Mouse (Mus musculus): ENCODE data around the gene Ppib.

The Ppib gene

GRCm38 (mm10) chr9:66059583-66060307 lies at the start of gene Ppib:
Gene Ppib (plus strand): TSS chr9:66060222.
- peak; percentile 96 for DNase-seq (ENCODE audit: low read depth, low spot score)

DNA sequence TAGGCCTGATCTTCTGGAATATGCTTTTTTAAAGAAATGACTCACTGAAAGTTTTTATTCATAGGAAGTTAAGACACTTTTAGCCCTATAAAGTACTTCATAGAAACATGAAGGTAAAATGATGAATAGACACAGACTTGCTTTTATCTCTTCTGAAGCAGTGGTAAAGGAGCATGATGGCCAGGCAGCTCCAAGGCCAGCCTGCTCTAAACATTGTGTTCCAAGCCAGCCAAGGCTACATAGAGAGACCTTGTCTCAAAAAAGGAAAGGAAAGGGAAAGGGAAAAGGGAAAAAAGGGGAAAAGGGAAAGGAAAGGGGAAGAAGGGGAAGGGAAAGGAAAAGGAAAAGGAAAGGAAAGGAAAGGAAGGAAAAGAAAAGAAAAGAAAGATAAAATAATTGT lies 39.4 kb upstream of the Ppib start:
- DNase-seq (ENCODE audit: low read depth, low spot score) = no peak

DNA sequence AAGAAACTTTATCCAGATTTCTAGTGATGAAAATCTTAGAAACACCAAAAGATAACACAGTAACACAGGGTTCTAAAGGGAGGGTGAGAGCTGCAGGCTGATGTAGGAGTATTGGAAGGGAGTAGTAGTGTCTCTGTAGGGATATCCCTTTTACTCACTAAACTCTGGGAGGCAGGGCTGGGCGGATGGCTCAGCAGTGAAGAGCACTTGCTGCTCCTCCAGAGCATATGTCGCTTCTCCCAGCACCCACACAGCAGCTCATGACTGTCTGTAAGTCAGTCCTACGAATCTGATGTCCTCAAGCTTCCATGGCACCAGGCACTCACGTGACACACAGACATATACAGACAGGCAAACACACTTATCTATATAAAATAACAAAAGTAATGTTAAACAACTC lies 21.9 kb upstream of the Ppib start:
- no peak for DNase-seq (ENCODE audit: low read depth, low spot score)

GRCm38 (mm10) chr9:66038581-66038980 lies 21.4 kb upstream of the Ppib start:
- no peak for DNase-seq (ENCODE audit: low read depth, low spot score)

DNA sequence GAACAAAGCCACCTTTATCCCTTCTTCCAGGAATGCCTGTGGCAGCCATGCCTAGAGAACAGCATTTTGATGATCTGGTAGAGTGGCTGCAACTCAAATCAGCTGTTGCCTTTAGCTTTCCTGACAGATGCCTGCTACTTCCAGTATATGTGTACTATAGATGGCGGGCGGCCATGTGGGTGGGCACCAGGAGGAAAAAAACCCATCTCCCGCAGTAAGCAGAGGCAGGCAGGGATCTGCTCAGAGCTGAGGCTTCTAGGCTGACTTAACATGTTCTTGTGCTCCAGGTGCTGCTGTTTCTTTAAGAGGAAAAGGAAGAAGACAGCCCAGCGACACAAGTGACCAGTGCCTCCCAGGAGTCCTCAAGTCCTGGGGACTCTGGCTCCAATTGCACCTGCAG lies 20.7 kb upstream of the Ppib start:
- no peak for DNase-seq (ENCODE audit: low read depth, low spot score)

- DNase-seq (ENCODE audit: low read depth, low spot score) = no peak
Measured at GRCm38 (mm10) chr9:66040801-66041200, 19.2 kb upstream of the Ppib start.

DNA sequence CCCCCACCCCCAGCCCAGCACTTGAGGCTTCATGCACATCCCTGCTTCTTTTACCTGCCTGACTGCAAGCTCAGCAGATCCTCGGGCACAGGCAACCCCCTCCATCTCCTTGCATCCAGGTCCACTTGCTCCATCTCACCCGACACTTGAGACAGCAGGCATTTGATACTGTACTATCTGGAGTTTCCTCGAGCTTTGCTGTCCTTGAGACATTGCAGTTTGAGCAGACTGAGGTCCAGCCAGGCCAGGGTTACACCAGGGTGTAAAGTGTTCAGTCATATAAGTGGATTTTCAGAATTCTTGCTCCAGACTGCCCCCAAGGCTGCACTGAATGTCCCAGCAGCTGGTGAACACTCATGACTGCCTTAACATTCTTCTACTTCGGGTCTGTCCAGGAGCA lies 17.7 kb upstream of the Ppib start:
- DNase-seq (ENCODE audit: low read depth, low spot score) = no peak

DNA sequence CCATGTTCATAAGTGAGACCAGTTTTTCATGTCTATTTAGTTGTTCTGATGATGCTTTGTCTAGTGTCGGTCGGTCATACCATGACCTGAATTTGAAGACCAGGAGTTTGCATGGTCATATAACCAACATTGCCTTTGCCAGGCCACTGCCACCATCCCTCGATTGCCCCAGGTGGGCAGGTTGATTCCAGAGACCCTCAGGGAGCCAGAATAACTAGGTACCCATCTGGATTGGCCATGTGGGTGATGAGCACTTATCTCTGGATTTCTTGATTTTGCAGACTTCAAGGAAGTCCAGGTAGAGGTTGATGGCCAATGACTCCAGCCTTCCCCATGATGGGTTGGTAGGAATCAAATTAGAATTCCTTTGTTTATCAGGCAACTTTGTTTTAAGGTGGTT lies 16.8 kb upstream of the Ppib start:
- no peak for DNase-seq (ENCODE audit: low read depth, low spot score)

GRCm38 (mm10) chr9:66049931-66050601 lies 10.0 kb upstream of the Ppib start:
- no peak for DNase-seq (ENCODE audit: low read depth, low spot score)

DNA sequence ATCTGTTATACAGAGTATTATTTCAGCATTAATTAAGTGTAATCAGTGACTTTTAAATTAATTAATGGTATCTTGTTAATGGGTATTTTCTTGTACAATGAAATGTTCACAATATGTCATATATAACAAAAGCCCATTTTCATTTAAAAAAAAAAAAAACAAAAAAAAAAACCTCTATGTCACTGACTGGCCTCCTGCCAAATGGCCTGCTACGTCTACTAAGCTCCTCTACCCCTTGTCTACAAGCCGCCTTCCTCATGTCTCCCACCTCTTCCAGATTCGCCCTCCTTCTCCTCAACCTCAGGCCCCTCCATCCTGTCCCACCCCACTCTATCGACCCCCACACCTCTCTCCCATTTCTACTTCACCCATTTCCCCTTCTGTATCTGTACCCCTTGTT lies 8.5 kb upstream of the Ppib start:
- DNase-seq (ENCODE audit: low read depth, low spot score) = no peak

- DNase-seq (ENCODE audit: low read depth, low spot score) = no peak
Measured at GRCm38 (mm10) chr9:66052731-66053130, 7.3 kb upstream of the Ppib start.

DNA sequence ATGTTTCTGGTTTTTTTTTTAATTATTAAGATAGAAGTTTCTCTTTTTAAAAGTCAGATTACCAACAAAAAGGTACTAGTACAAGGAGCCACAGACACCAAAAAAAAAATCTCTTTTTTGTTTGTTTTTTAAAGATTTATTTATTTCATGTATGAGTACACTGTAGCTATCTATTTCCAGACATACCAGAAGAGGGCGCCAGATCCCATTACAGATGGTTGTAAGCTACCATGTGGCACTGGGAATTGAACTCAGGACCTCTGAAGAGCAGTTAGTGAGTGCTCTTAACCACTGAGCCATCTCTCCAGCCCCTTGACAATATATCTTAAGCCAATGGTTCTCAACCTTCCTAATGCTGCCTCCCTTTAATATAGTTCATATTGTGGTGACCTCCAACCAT lies 6.4 kb upstream of the Ppib start:
- no peak for DNase-seq (ENCODE audit: low read depth, low spot score)

DNA sequence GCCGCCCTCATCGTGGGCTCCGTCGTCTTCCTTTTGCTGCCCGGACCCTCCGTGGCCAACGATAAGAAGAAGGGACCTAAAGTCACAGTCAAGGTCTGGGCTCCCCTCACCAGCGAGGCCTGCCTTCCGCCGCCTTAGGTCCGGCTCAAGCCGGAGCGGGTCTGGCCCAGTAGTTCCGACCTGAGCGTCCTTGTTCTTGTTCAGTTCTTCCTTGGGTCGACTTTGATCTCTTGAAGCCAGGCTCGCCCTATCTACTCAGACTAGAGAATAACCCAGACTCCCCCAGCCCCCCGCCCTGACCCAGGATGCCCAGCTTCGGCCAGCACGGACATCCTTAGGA lies 256 bp downstream of the Ppib start:
- DNase-seq (ENCODE audit: low read depth, low spot score) = no peak

DNA sequence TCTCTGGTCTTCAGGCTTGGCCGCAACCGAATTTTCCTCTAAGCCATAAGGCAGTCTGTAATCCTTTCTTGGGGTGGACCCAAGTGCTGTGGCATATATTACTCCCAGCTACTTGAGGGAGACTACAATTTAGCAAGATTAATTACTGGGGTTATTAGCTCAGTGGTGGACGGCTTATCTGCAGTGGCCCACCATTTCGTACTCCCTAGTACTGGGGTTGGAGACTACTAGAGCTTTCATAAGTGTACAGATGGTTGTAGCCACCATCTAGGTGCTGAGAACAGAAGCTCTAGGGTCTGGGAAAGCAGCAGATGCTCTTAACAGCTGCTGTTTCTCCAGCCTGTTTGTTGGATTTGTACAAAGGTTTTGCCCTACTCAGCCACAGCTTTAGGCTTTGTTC lies 964 bp downstream of the Ppib start:
- no peak for DNase-seq (ENCODE audit: low read depth, low spot score)

GRCm38 (mm10) chr9:66061656-66062055 lies 1.6 kb downstream of the Ppib start:
- no peak for DNase-seq (ENCODE audit: low read depth, low spot score)

DNA sequence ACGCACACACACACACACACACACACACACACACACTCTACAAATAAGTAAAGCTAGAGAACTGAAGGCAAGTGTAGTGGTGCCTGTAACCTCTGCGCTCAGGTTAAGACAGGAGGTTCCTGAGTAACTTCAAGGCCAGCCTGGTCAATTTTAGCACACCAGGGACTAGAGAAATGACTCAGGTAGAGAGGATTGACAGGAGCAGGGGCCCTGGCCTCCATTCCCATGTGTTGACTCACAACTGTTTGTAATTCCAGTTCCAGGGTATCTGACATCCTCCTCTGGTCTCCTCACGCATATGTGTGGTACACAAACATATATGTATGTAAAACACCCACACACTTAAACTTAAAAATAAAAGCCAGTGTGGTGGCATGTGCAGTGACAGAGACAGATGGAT lies 3.4 kb downstream of the Ppib start:
- DNase-seq (ENCODE audit: low read depth, low spot score) = no peak

- DNase-seq (ENCODE audit: low read depth, low spot score) = no peak
Measured at GRCm38 (mm10) chr9:66064316-66064715, 4.3 kb downstream of the Ppib start.

GRCm38 (mm10) chr9:66066791-66067190 lies 6.8 kb downstream of the Ppib start:
- no peak for DNase-seq (ENCODE audit: low read depth, low spot score)

DNA sequence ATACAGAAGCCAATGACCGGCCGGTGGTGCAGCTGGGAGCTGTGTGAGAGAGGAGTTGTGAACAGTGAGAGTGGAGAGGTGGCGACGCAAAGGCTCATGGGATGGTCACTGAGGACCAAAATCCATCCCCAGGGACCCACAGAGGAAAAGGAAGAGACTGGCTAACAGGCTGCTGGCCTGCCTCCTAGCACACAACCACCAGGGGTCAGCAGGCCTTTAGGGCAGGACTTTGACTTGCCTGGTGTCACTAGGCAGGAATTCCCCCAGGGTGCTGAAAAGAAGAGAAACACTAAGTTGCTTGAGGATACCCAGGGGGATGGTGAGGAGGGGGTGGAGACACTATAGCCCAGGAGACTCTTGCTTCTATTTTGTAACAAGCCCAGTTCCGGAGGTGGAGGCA lies 7.5 kb downstream of the Ppib start:
- DNase-seq (ENCODE audit: low read depth, low spot score) = peak; percentile 48

- DNase-seq (ENCODE audit: low read depth, low spot score) = no peak
Measured at GRCm38 (mm10) chr9:66068056-66068455, 8.0 kb downstream of the Ppib start.

DNA sequence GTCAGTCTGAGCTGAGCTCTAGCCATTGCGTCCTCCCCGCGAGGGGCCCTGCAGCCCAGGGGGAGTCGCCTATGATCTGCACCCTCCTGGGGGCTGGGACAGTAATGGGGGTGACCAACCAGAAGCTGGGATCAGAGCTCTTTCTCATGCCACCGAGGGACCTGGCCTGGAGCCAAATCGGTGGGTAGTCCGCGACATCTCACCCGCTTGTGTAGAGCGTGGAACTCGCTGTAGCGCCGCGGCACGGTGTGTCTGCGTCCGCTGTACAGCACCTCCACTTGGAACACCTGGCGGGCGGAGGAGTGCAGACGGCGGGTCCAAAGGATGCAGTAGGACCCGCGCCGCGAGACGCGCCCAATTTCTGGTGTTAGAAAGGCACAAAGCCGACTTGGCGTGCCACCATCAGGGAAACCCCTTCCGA lies 9.0 kb downstream of the Ppib start:
- DNase-seq (ENCODE audit: low read depth, low spot score) = peak; percentile 27

- DNase-seq (ENCODE audit: low read depth, low spot score) = peak; percentile 84
Measured at GRCm38 (mm10) chr9:66069583-66069982, 9.6 kb downstream of the Ppib start, which contains the start of gene Snx22. Gene Snx22 (minus strand): TSS chr9:66069719.

GRCm38 (mm10) chr9:66070151-66070550 lies 10.1 kb downstream of the Ppib start:
- no peak for DNase-seq (ENCODE audit: low read depth, low spot score)

DNA sequence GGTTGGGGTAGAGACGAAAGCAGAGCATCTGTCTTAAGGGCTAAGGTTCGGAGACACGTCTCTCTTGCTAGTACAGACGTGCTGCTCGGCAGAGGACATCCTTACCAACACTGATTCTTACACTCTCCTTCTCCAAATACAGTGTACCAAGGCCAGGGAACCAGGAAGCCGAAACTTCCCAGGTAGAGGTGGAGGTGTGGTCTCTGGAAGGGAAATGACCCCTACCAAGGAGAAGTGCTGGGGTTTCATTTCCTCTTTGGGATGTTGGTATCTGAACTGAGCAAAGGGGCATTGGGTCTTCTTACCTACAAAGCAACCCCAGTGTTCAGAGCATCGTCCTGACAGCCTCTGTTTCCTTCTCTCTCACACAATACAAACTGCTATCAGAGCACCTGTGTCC lies 12.7 kb downstream of the Ppib start:
- DNase-seq (ENCODE audit: low read depth, low spot score) = no peak
